Comparison of ENCODE assay signal across 8 mouse cellular contexts in genomic region chr6:140857118-140857746, GRCm38 (mm10).
A peak's percentile ranks its signal among the peaks of the same experiment; 100 is the strongest.
DNase-seq lines count a peak whose midpoint lies in the region; ATAC-seq and TF ChIP-seq lines count a peak whose summit lies in the region.

No protein-coding gene starts in this region.

- intact Hi-C loops in heart, postnatal 14 days (cut with DNase I): loop anchor here (10.0 kb wide), 2 partner anchors 92 to 142 kb away; no protein-coding TSS in a partner anchor
- intact Hi-C loops in left cerebral cortex, postnatal 14 days (cut with DNase I): loop anchor here (10.0 kb wide), 1 partner anchor 92 kb away; no protein-coding TSS in a partner anchor

- ATAC-seq in heart, postnatal 0 days (ENCODE audit: insufficient read depth, low read depth): no peak
- ATAC-seq in frontal cortex, adult (ENCODE audit: low TSS enrichment): peak; percentile 96

- H3K9me3 ChIP-seq in heart, postnatal 0 days (replicated peaks; ENCODE audit: control insufficient read depth, low read length): no peaks in the 10 kb centered on the region

- H3K4me2 ChIP-seq in heart, postnatal 0 days (ENCODE audit: low read depth, low read length): peak overlapping the region; percentile 61
- peak overlapping the region; percentile 52 for H3K4me2 ChIP-seq in myocyte (ENCODE audit: low read depth)

- H3K4me3 ChIP-seq in heart, postnatal 0 days (ENCODE audit: low read depth, low read length): peak overlapping the region; percentile 36
- peak overlapping the region; percentile 60 for H3K4me3 ChIP-seq in cerebellum, adult 2 months (replicated peaks; ENCODE audit: insufficient read depth, low read depth, low read length)
- no peak overlapping the region for H3K4me3 ChIP-seq in myocyte

- no peak for TF ChIP-seq EP300 in heart, postnatal 0 days (IDR thresholded peaks at IDR 0.05; ENCODE audit: low read depth)

- no peaks in the 10 kb centered on the region for H3K36me3 ChIP-seq in heart, postnatal 0 days (replicated peaks; ENCODE audit: control insufficient read depth, insufficient read depth, low read length)
- H3K36me3 ChIP-seq in myocyte (ENCODE audit: control insufficient read depth, insufficient read depth): no peaks in the 10 kb centered on the region

- peak; percentile 16; the same call in 1 of the 2 replicates for TF ChIP-seq POLR2A in cerebellum, adult 2 months (IDR thresholded peaks at IDR 0.05; ENCODE audit: borderline replicate concordance, insufficient read depth, low read length)
- no peak for TF ChIP-seq POLR2A in myocyte (IDR thresholded peaks at IDR 0.05; ENCODE audit: insufficient read length, low read depth)

- H3K4me1 ChIP-seq in heart, postnatal 0 days (ENCODE audit: control insufficient read depth, insufficient read depth): no peaks in the 10 kb centered on the region
- peaks cover 2% of the 10 kb centered on the region; the same call in 1 of the 2 replicates for H3K4me1 ChIP-seq in cerebellum, adult 2 months (ENCODE audit: control insufficient read depth, insufficient read depth, low read length)

- H3K9ac ChIP-seq in heart, postnatal 0 days (replicated peaks; ENCODE audit: low read depth, low read length): no peak overlapping the region

- WGBS in heart, postnatal 0 days: 29% methylated on average over 18 of the region's 18 CpGs
- WGBS in cerebellum, adult 2 months: 2% methylated on average over 18 of the region's 18 CpGs

- TF ChIP-seq CTCF in heart, postnatal 0 days (IDR thresholded peaks at IDR 0.05; ENCODE audit: low read depth): no peak
- TF ChIP-seq CTCF in cerebellum, adult 2 months (IDR thresholded peaks at IDR 0.05; ENCODE audit: borderline replicate concordance, insufficient read depth, low read depth, low read length): no peak

- H3K27ac ChIP-seq in heart, postnatal 0 days (ENCODE audit: low read depth): no peak overlapping the region
- 0 out of 2 replicates have a peak overlapping the region, but pooled peaks have one; percentile 2 for H3K27ac ChIP-seq in cerebellum, adult 2 months (ENCODE audit: insufficient read depth, low read length)

- no peak overlapping the region for H3ac ChIP-seq in myocyte (ENCODE audit: control insufficient read depth, insufficient read length)

- no peaks in the 10 kb centered on the region for H3K27me3 ChIP-seq in heart, postnatal 0 days (ENCODE audit: control insufficient read depth, insufficient read depth, low read length)
- H3K27me3 ChIP-seq in cerebellum, adult 2 months (ENCODE audit: control insufficient read depth, insufficient read depth, low read length): no peaks in the 10 kb centered on the region
- no peaks in the 10 kb centered on the region for H3K27me3 ChIP-seq in myocyte (ENCODE audit: control insufficient read depth, insufficient read depth, insufficient read length)

- H3K79me2 ChIP-seq in myocyte (ENCODE audit: control insufficient read depth, insufficient read depth): no peaks in the 10 kb centered on the region

- no peak for DNase-seq in heart, postnatal 0 days (ENCODE audit: low spot score)
- DNase-seq in heart, postnatal 14 days: no peak
- peak; percentile 66 to 76 for DNase-seq in cerebellum, adult 2 months
- DNase-seq in left cerebral cortex, postnatal 14 days (ENCODE audit: low spot score in 2 of 2): peak; percentile 32 to 52
- DNase-seq in adrenal gland, postnatal 10 days: no peak
- no peak for DNase-seq in thymus, postnatal 25 days

TF ChIP-seq in myocyte, 11 proteins besides CTCF, POLR2A, EP300 and RAD21:
- TF ChIP-seq USF1 (IDR thresholded peaks at IDR 0.05; ENCODE audit: low read depth) (no peak), SRF (IDR thresholded peaks at IDR 0.05; ENCODE audit: control insufficient read depth, insufficient read length, low read depth) (no peak), POLR2AphosphoS2 (IDR thresholded peaks at IDR 0.05; ENCODE audit: insufficient read length, low read depth) (no peak), E2F4 (IDR thresholded peaks at IDR 0.05; ENCODE audit: insufficient read depth) (no peak), MYOG (IDR thresholded peaks at IDR 0.05; ENCODE audit: control insufficient read depth in 1 of 3, insufficient read depth in 1 of 3, insufficient read length in 2 of 3, low read depth in 2 of 3) (no peak), TCF12 (IDR thresholded peaks at IDR 0.05; ENCODE audit: insufficient read depth, poor library complexity, severe bottlenecking) (no peak), MAX (IDR thresholded peaks at IDR 0.05; ENCODE audit: low read depth) (no peak), REST (IDR thresholded peaks at IDR 0.05; ENCODE audit: insufficient read depth, insufficient read length) (no peak), TCF3 (IDR thresholded peaks at IDR 0.05; ENCODE audit: insufficient read length, low read depth) (no peak), CEBPB (IDR thresholded peaks at IDR 0.05; ENCODE audit: insufficient read depth, poor library complexity, severe bottlenecking) (no peak), MYOD1 (IDR thresholded peaks at IDR 0.05; ENCODE audit: control insufficient read depth in 1 of 3, insufficient read length in 2 of 3, low read depth in 2 of 3) (no peak)

Comparison
In these comparisons a context has a peak if more than half of its experiments do, and no peak if none do; other contexts are left out.
1. DNase-seq: peak in cerebellum, adult 2 months (2 of 2) and left cerebral cortex, postnatal 14 days (2 of 2); none in heart, postnatal 0 days (single experiment), heart, postnatal 14 days (0 of 2), adrenal gland, postnatal 10 days (single experiment) and thymus, postnatal 25 days (single experiment).